Mouse (Mus musculus) heart, adult 2 months (tissue): Measurements from ENCODE around the gene Rasgef1b.

ENCODE experiments used
- CTCF ChIP-seq: fragments of 200-600 bp; IDR thresholded peaks from 2 replicates; pipeline ENCODE4 v1.8.1; 2022; ENCODE audit warnings: antibody characterized with exemption, mild to moderate bottlenecking, moderate library complexity
- EP300 ChIP-seq: fragments of 200-500 bp; IDR thresholded peaks from 2 replicates; pipeline ENCODE4 v1.6.1; 2011; ENCODE audit warnings: low read depth, low read length, control low read depth; ENCODE audit not compliant: insufficient read depth

DNA sequence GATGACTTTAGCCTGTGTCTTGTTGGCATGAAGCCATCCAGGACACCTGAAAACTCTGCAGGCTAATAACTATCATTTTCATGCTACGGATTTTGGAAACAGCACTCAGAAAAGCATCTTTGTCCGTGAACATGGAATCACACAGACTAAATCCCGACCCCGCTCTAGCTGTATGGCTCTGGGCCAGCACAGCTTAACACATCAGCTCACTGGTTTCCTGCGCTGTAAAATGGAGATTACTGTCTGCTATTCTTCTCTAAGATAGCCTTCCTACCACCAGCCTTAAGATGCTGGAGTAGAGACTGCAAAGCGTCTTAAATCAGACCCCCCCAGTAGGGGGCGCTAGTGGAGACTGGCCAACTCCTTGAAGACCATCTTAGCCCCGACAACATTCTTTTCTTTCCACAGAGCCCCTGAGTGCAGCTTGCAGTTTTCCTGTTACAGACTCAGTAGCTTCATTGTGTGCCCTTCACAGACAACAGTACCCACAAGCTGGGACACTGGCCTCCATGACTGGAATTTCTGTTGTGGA, 94.8 kb downstream of the Rasgef1b start:
- peak; percentile 47 for TF ChIP-seq CTCF
- TF ChIP-seq EP300 = no peak
